Mouse (Mus musculus): ENCODE data around the gene Gm44973.

- TF ChIP-seq CTCF (conservative IDR thresholded peaks at IDR 0.05; ENCODE audit: low read length) (no peak), POU5F1 (IDR thresholded peaks at IDR 0.05; ENCODE audit: borderline replicate concordance, low read length) (no peak), NANOG (IDR thresholded peaks at IDR 0.05; ENCODE audit: borderline replicate concordance, low read length) (no peak)
These were observed 20.3 kb downstream of the Gm44973 start for GRCm38 (mm10) chr7:5035628-5036027.
